Mouse (Mus musculus): ENCODE data around the gene Hs3st3a1. TPM values are rescaled to one million over a fixed set of nuclear protein-coding genes. Genes with fewer than 3 reads are reported as not detected.

The Hs3st3a1 gene
- polyA plus RNA-seq, 1 experiment from 2014 or later = 1.6 TPM

- Histone ChIP-seq H3K27ac (ENCODE audit: low read length) (no peak overlapping the region), H3K9ac (ENCODE audit: low read depth, low read length) (no peak overlapping the region), H3K4me1 (ENCODE audit: control insufficient read depth, insufficient read depth, low read length) (no peaks in the 10 kb centered on the region), H3K36me3 (ENCODE audit: control insufficient read depth, insufficient read depth, low read length) (no peaks in the 10 kb centered on the region), H3K4me3 (ENCODE audit: low read depth, low read length) (no peak overlapping the region), H3K4me2 (ENCODE audit: low read length) (no peak overlapping the region), H3K9me3 (replicated peaks; ENCODE audit: control insufficient read depth, low read length, poor library complexity, severe bottlenecking) (no peaks in the 10 kb centered on the region), H3K27me3 (ENCODE audit: control insufficient read depth, insufficient read depth, low read depth, low read length) (no peaks in the 10 kb centered on the region)
- no peak for ATAC-seq
- 77% methylated on average over 4 of the region's 4 CpGs for WGBS
Observed at GRCm38 (mm10) chr11:64468737-64469136, 33.6 kb downstream of the Hs3st3a1 start.

- Histone ChIP-seq H3K4me2 (ENCODE audit: low read length) (no peak overlapping the region), H3K27me3 (ENCODE audit: control insufficient read depth, insufficient read depth, low read depth, low read length) (no peaks in the 10 kb centered on the region), H3K36me3 (ENCODE audit: control insufficient read depth, insufficient read depth, low read length) (no peaks in the 10 kb centered on the region), H3K4me3 (ENCODE audit: low read depth, low read length) (no peak overlapping the region), H3K9ac (ENCODE audit: low read depth, low read length) (no peak overlapping the region), H3K9me3 (replicated peaks; ENCODE audit: control insufficient read depth, low read length, poor library complexity, severe bottlenecking) (no peaks in the 10 kb centered on the region), H3K4me1 (ENCODE audit: control insufficient read depth, insufficient read depth, low read length) (no peaks in the 10 kb centered on the region), H3K27ac (ENCODE audit: low read length) (no peak overlapping the region)
- no peak for ATAC-seq
Observed at GRCm38 (mm10) chr11:64470689-64471088, 35.6 kb downstream of the Hs3st3a1 start.

GRCm38 (mm10) chr11:64473679-64474078 lies 38.5 kb downstream of the Hs3st3a1 start:
- Histone ChIP-seq H3K4me3 (ENCODE audit: low read depth, low read length) (no peak overlapping the region), H3K27ac (ENCODE audit: low read length) (no peak overlapping the region), H3K9me3 (replicated peaks; ENCODE audit: control insufficient read depth, low read length, poor library complexity, severe bottlenecking) (no peaks in the 10 kb centered on the region), H3K36me3 (ENCODE audit: control insufficient read depth, insufficient read depth, low read length) (no peaks in the 10 kb centered on the region), H3K27me3 (ENCODE audit: control insufficient read depth, insufficient read depth, low read depth, low read length) (no peaks in the 10 kb centered on the region), H3K9ac (ENCODE audit: low read depth, low read length) (no peak overlapping the region), H3K4me1 (ENCODE audit: control insufficient read depth, insufficient read depth, low read length) (no peaks in the 10 kb centered on the region), H3K4me2 (ENCODE audit: low read length) (no peak overlapping the region)
- ATAC-seq = no peak
- WGBS = 94% methylated on average over 3 of the region's 3 CpGs

- no peaks in the 10 kb centered on the region for H3K27me3 ChIP-seq (ENCODE audit: control insufficient read depth, insufficient read depth, low read depth, low read length)
- no peak overlapping the region for H3K4me3 ChIP-seq (ENCODE audit: low read depth, low read length)
- H3K4me1 ChIP-seq (ENCODE audit: control insufficient read depth, insufficient read depth, low read length) = peaks cover 2% of the 10 kb centered on the region; the same call in 1 of the 2 replicates
- ATAC-seq = no peak
- no peak overlapping the region for H3K4me2 ChIP-seq (ENCODE audit: low read length)
- no peak overlapping the region for H3K27ac ChIP-seq (ENCODE audit: low read length)
- H3K36me3 ChIP-seq (ENCODE audit: control insufficient read depth, insufficient read depth, low read length) = no peaks in the 10 kb centered on the region
- H3K9ac ChIP-seq (ENCODE audit: low read depth, low read length) = no peak overlapping the region
- no peaks in the 10 kb centered on the region for H3K9me3 ChIP-seq (replicated peaks; ENCODE audit: control insufficient read depth, low read length, poor library complexity, severe bottlenecking)
- WGBS = 73% methylated on average over 3 of the region's 3 CpGs
Observed at GRCm38 (mm10) chr11:64481445-64481844, 46.3 kb downstream of the Hs3st3a1 start.

GRCm38 (mm10) chr11:64489587-64490433 lies 54.7 kb downstream of the Hs3st3a1 start:
- ATAC-seq = peak; percentile 51; the same call in 1 of the 2 replicates
- Histone ChIP-seq H3K9ac (ENCODE audit: low read depth, low read length) (0 out of 2 replicates have a peak overlapping the region, but pooled peaks have one; percentile 33), H3K27me3 (ENCODE audit: control insufficient read depth, insufficient read depth, low read depth, low read length) (no peaks in the 10 kb centered on the region), H3K36me3 (ENCODE audit: control insufficient read depth, insufficient read depth, low read length) (no peaks in the 10 kb centered on the region), H3K4me1 (ENCODE audit: control insufficient read depth, insufficient read depth, low read length) (peaks cover 17% of the 10 kb centered on the region), H3K4me3 (ENCODE audit: low read depth, low read length) (no peak overlapping the region), H3K4me2 (ENCODE audit: low read length) (0 out of 2 replicates have a peak overlapping the region, but pooled peaks have one; percentile 8), H3K9me3 (replicated peaks; ENCODE audit: control insufficient read depth, low read length, poor library complexity, severe bottlenecking) (no peaks in the 10 kb centered on the region), H3K27ac (ENCODE audit: low read length) (peak overlapping the region; percentile 34; the same call in 1 of the 2 replicates)
- WGBS = 14% methylated on average over 9 of the region's 9 CpGs

- Histone ChIP-seq H3K9me3 (replicated peaks; ENCODE audit: control insufficient read depth, low read length, poor library complexity, severe bottlenecking) (no peaks in the 10 kb centered on the region), H3K9ac (ENCODE audit: low read depth, low read length) (no peak overlapping the region), H3K4me3 (ENCODE audit: low read depth, low read length) (no peak overlapping the region), H3K4me1 (ENCODE audit: control insufficient read depth, insufficient read depth, low read length) (peaks cover 12% of the 10 kb centered on the region), H3K27ac (ENCODE audit: low read length) (no peak overlapping the region), H3K4me2 (ENCODE audit: low read length) (no peak overlapping the region), H3K27me3 (ENCODE audit: control insufficient read depth, insufficient read depth, low read depth, low read length) (no peaks in the 10 kb centered on the region), H3K36me3 (ENCODE audit: control insufficient read depth, insufficient read depth, low read length) (no peaks in the 10 kb centered on the region)
- 43% methylated on average over 2 of the region's 2 CpGs for WGBS
- ATAC-seq = no peak
Observed at GRCm38 (mm10) chr11:64494448-64494847, 59.3 kb downstream of the Hs3st3a1 start.

- Histone ChIP-seq H3K9me3 (replicated peaks; ENCODE audit: control insufficient read depth, low read length, poor library complexity, severe bottlenecking) (no peaks in the 10 kb centered on the region), H3K27me3 (ENCODE audit: control insufficient read depth, insufficient read depth, low read depth, low read length) (no peaks in the 10 kb centered on the region), H3K27ac (ENCODE audit: low read length) (no peak overlapping the region), H3K4me2 (ENCODE audit: low read length) (no peak overlapping the region), H3K36me3 (ENCODE audit: control insufficient read depth, insufficient read depth, low read length) (no peaks in the 10 kb centered on the region), H3K4me3 (ENCODE audit: low read depth, low read length) (no peak overlapping the region), H3K4me1 (ENCODE audit: control insufficient read depth, insufficient read depth, low read length) (peaks cover 2% of the 10 kb centered on the region; the same call in 1 of the 2 replicates), H3K9ac (ENCODE audit: low read depth, low read length) (no peak overlapping the region)
- no peak for ATAC-seq
- 65% methylated on average over 3 of the region's 3 CpGs for WGBS
Observed at GRCm38 (mm10) chr11:64495935-64496334, 60.8 kb downstream of the Hs3st3a1 start.

GRCm38 (mm10) chr11:64496677-64497076 lies 61.5 kb downstream of the Hs3st3a1 start:
- Histone ChIP-seq H3K36me3 (ENCODE audit: control insufficient read depth, insufficient read depth, low read length) (no peaks in the 10 kb centered on the region), H3K4me1 (ENCODE audit: control insufficient read depth, insufficient read depth, low read length) (peaks cover 2% of the 10 kb centered on the region; the same call in 1 of the 2 replicates), H3K9me3 (replicated peaks; ENCODE audit: control insufficient read depth, low read length, poor library complexity, severe bottlenecking) (no peaks in the 10 kb centered on the region), H3K4me2 (ENCODE audit: low read length) (no peak overlapping the region), H3K27me3 (ENCODE audit: control insufficient read depth, insufficient read depth, low read depth, low read length) (no peaks in the 10 kb centered on the region), H3K9ac (ENCODE audit: low read depth, low read length) (no peak overlapping the region), H3K4me3 (ENCODE audit: low read depth, low read length) (no peak overlapping the region), H3K27ac (ENCODE audit: low read length) (no peak overlapping the region)
- WGBS = 66% methylated on average over 3 of the region's 3 CpGs
- no peak for ATAC-seq

GRCm38 (mm10) chr11:64500536-64501112 lies 65.5 kb downstream of the Hs3st3a1 start:
- no peaks in the 10 kb centered on the region for H3K27me3 ChIP-seq (ENCODE audit: control insufficient read depth, insufficient read depth, low read depth, low read length)
- no peak overlapping the region for H3K9ac ChIP-seq (ENCODE audit: low read depth, low read length)
- no peak overlapping the region for H3K4me3 ChIP-seq (ENCODE audit: low read depth, low read length)
- no peaks in the 10 kb centered on the region for H3K4me1 ChIP-seq (ENCODE audit: control insufficient read depth, insufficient read depth, low read length)
- ATAC-seq = no peak
- no peak overlapping the region for H3K27ac ChIP-seq (ENCODE audit: low read length)
- H3K4me2 ChIP-seq (ENCODE audit: low read length) = no peak overlapping the region
- 0 out of 2 replicates have a peak, but pooled peaks cover 7% of the 10 kb centered on the region for H3K9me3 ChIP-seq (replicated peaks; ENCODE audit: control insufficient read depth, low read length, poor library complexity, severe bottlenecking)
- WGBS = 91% methylated on average over 5 of the region's 5 CpGs
- no peaks in the 10 kb centered on the region for H3K36me3 ChIP-seq (ENCODE audit: control insufficient read depth, insufficient read depth, low read length)
